Mouse (Mus musculus) midbrain, embryonic 14.5 days (tissue): ENCODE measurements around the gene Prokr1. TPM values are rescaled to one million over a fixed set of nuclear protein-coding genes. Genes with fewer than 3 reads are reported as not detected.
"Not testable (repeated sequence)": the region's sequence is repeated elsewhere in the genome, so short reads cannot be mapped to it uniquely, and the experiment has no call there.

Experiments
- ATAC-seq: fragments of 200-750 bp; cut with Nextera tagmentation; 2 replicates; pipeline ENCODE4 v1.8.0; 2017; ENCODE audit warnings: moderate number of reproducible peaks, moderate library complexity; ENCODE audit not compliant: low FRiP score, low TSS enrichment
- DNase-seq: peaks from one replicate; pipeline ENCODE4 v3.0.0-alpha.2; 2015
- H3K27ac ChIP-seq: fragments of 300-500 bp; sonication (generic); replicated peaks from 2 replicates; pipeline ENCODE4 v1.5.1; 2014; ENCODE audit warnings: mild to moderate bottlenecking, low read depth, low read length, moderate library complexity
- H3K27me3 ChIP-seq: fragments of 300-500 bp; sonication (generic); 2 replicates; pipeline ENCODE4 v1.6.1; 2014; ENCODE audit warnings: low read length, control low read depth, mixed read lengths; ENCODE audit not compliant: control insufficient read depth, insufficient read depth
- H3K36me3 ChIP-seq: fragments of 300-500 bp; sonication (generic); 2 replicates; pipeline ENCODE4 v1.6.1; 2014; ENCODE audit warnings: low read length, control low read depth; ENCODE audit not compliant: control insufficient read depth, insufficient read depth
- H3K4me1 ChIP-seq: fragments of 300-500 bp; sonication (generic); 2 replicates; pipeline ENCODE4 v1.6.1; 2014; ENCODE audit warnings: mild to moderate bottlenecking, antibody characterized with exemption, low read length, control low read depth; ENCODE audit not compliant: control insufficient read depth, insufficient read depth
- H3K4me2 ChIP-seq: fragments of 300-500 bp; sonication (generic); 2 replicates; pipeline ENCODE4 v1.6.1; 2014; ENCODE audit warnings: mild to moderate bottlenecking, low read length, moderate library complexity
- H3K4me3 ChIP-seq: fragments of 300-500 bp; sonication (generic); replicated peaks from 2 replicates; pipeline ENCODE4 v1.5.1; 2014; ENCODE audit warnings: low read depth, low read length
- H3K9ac ChIP-seq: fragments of 300-500 bp; sonication (generic); replicated peaks from 2 replicates; pipeline ENCODE4 v1.6.1; 2014; ENCODE audit warnings: mild to moderate bottlenecking, low read length, moderate library complexity
- H3K9me3 ChIP-seq: fragments of 300-500 bp; sonication (generic); 2 replicates; pipeline ENCODE4 v1.6.1; 2016; ENCODE audit warnings: low read length, control low read depth, mixed read lengths; ENCODE audit not compliant: control insufficient read depth
- WGBS: fragments of 180-500 bp; shearing (Covaris S2); extraction: QIAGEN DNeasy Blood & Tissue Kit; methylation state at CpG from one replicate; pipeline ENCODE4 v1.1.7; 2014; 5-methylcytosine and 5-hydroxymethylcytosine counted together
- polyA plus RNA-seq: library from polyadenylated mRNA; unstranded; fragments of >200 nt; fragmentation: Nextera tagmentation; extraction: Ambion mirVana; gene quantifications from 2 replicates; pipeline ENCODE4 v1.2.1, GENCODE M21; 2014

Prokr1 gene
- polyA plus RNA-seq, 1 experiment from 2014 or later: 1.5 TPM

DNA sequence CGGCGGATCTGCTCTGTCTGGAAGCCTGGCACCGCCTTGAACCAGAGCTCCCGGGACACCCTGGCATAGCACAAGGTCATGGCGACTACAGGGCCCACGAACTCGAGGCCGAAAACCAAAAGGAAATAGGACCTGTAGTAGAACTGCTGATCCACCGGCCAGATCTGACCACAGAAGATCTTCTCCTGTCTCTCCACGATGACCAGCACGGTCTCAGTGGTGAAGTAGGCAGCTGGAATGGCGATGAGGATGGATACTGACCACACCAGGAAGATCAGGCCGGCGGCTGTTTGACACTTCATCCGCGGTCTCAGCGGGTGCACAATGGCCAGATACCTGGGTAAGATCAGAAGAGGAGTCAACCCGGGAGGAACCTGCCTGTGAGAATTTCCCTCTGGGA is 9.0 kb downstream of the Prokr1 start:
- no peak for DNase-seq
- H3K27ac ChIP-seq: no peak overlapping the region
- no peaks in the 10 kb centered on the region for H3K9me3 ChIP-seq
- H3K4me3 ChIP-seq: no peak overlapping the region
- no peak for ATAC-seq
- 95% methylated on average over 18 of the region's 18 CpGs for WGBS
- H3K4me1 ChIP-seq: no peaks in the 10 kb centered on the region
- no peak overlapping the region for H3K9ac ChIP-seq
- H3K36me3 ChIP-seq: no peaks in the 10 kb centered on the region
- H3K27me3 ChIP-seq: no peaks in the 10 kb centered on the region
- H3K4me2 ChIP-seq: no peak overlapping the region

DNA sequence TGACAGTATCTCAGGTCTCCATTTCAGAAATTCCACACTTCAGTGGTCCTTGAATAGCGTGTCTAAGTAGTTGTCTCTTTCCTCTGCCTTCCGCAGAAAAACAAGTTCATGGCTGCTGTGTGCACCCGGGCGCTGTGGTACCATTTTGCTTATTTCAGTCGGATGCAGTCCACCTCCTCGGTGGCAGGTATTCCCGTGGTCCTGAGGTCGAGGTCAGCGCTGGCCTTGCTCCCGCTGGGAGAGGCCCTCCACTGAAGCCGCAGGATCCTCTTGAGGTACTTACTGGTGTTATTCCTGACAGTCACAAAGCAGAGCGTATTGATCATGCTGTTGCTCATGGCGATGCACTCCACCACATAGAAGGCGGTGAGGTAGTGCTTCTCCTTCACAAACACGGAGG is 9.5 kb downstream of the Prokr1 start:
- Histone ChIP-seq H3K9ac (no peak overlapping the region), H3K36me3 (no peaks in the 10 kb centered on the region), H3K4me2 (no peak overlapping the region), H3K4me3 (no peak overlapping the region), H3K27ac (no peak overlapping the region), H3K9me3 (no peaks in the 10 kb centered on the region), H3K4me1 (no peaks in the 10 kb centered on the region), H3K27me3 (no peaks in the 10 kb centered on the region)
- DNase-seq (no peak), ATAC-seq (no peak)
- WGBS: 85% methylated on average over 15 of the region's 15 CpGs

- ATAC-seq (no peak), DNase-seq (peak; percentile 43)
- H3K9me3 ChIP-seq: no peaks in the 10 kb centered on the region
- H3K4me1 ChIP-seq: no peaks in the 10 kb centered on the region
- no peak overlapping the region for H3K27ac ChIP-seq
- no peak overlapping the region for H3K4me3 ChIP-seq
- no peak overlapping the region for H3K9ac ChIP-seq
- no peak overlapping the region for H3K4me2 ChIP-seq
- no peaks in the 10 kb centered on the region for H3K36me3 ChIP-seq
- no peaks in the 10 kb centered on the region for H3K27me3 ChIP-seq
- 65% methylated on average over 9 of the region's 9 CpGs for WGBS
Measured at GRCm38 (mm10) chr6:87578247-87578646, 12.3 kb downstream of the Prokr1 start.

DNA sequence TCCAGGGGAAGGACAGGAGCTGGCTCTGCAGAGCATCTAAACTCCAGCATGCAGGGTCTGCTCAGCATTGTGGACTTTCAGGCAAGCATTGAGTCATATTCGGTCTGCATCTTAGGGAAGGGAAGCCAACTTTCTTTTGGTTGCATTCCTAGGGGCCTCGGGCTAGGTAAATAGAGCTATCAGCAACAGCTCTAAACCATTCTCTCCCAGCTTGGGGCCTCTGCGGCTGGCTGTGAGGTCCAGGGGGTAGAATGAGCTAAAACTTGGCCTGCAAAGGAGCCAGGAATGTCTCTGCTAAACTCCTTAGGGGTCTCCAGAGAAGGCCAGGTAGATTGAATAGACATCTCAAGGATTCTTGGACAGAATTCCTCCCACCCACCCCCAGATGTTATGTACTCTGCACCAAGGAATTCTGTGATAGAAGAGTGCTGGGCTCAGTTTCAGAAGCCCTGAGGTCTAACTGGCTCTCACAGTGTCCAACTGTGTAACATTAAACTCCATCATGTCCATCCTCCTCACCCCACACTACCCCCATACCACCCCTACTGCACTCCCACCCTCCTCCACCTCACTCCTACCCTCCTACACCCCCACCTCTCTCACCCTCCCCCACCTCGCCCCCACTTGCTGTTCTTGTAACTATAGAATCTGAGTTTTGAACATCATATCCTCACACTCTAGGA is 13.8 kb downstream of the Prokr1 start:
- Histone ChIP-seq H3K9me3 (no peaks in the 10 kb centered on the region), H3K27me3 (no peaks in the 10 kb centered on the region), H3K27ac (no peak overlapping the region), H3K9ac (no peak overlapping the region), H3K4me2 (no peak overlapping the region), H3K4me3 (no peak overlapping the region), H3K36me3 (no peaks in the 10 kb centered on the region), H3K4me1 (no peaks in the 10 kb centered on the region)
- no peak for DNase-seq
- no peak for ATAC-seq
- 46% methylated on average over 4 of the region's 4 CpGs for WGBS

DNA sequence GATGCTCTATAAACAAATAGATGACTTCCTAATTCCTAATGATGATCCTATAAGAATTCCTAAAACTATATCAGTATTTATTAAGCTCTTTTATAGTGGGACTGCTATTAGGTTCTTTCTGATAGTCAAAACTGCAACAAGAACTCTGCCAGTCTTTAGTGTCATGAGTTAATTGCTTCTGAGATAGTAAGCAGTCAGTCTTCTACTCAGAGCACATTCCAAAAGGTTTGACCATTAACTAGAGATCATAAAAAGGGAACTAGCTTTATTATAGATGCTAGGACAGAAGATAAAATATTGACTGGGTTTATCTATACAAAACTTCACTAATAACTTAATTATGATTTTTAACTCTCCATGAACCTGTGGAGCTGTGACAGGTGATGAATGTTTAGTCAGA is 18.7 kb downstream of the Prokr1 start:
- not testable (repeated sequence) for H3K27ac ChIP-seq, DNase-seq, ATAC-seq, H3K27me3 ChIP-seq, H3K9me3 ChIP-seq, H3K36me3 ChIP-seq, H3K4me1 ChIP-seq, H3K9ac ChIP-seq, H3K4me2 ChIP-seq, H3K4me3 ChIP-seq

DNA sequence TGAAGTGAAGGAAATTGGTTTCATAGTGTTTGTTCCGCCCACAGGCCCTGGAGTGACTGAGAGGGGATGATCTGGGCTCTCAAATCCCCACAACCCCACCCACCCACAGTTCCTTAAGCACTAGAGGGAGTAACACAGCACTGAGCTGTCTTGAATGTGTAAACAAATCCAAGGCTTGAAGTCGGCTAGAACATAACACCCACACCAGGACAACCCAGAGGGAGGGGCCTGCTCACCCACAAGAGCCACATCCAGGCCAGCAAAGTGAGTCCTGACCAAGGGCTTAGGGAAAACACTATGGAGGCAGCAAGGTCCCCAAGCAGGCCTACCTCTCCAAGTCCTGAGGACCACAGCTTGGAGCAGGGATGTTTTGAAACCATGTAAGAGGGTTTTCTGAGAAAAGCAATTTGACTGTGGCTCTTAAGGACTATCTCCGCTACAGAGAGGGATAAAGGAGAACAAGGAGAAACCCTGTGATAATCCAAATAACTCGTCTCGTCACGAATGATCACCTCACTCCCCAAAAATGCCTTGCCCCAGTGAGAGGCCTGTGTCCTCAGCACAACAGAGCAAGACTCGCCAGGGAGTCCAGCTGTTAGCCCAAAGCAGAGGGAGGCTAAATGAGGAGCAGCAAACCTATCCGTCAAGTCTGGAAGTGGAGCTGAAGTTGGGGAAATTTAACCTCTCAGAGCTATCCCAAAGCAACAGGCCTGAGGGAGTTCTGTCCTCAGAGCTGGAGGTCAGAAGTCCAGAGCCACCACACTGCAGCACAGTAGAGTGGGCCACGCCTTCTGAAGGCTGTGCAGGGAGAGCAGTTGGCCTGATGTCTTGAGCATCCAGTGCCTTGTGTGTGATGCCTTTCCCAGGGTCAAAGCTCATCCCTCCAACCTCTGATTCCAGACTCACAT is 22.6 kb downstream of the Prokr1 start:
- ATAC-seq (no peak), DNase-seq (no peak)
- H3K36me3 ChIP-seq: no peaks in the 10 kb centered on the region
- no peak overlapping the region for H3K4me3 ChIP-seq
- no peaks in the 10 kb centered on the region for H3K4me1 ChIP-seq
- no peak overlapping the region for H3K9ac ChIP-seq
- H3K4me2 ChIP-seq: no peak overlapping the region
- no peaks in the 10 kb centered on the region for H3K27me3 ChIP-seq
- no peaks in the 10 kb centered on the region for H3K9me3 ChIP-seq
- 65% methylated on average over 9 of the region's 9 CpGs for WGBS
- no peak overlapping the region for H3K27ac ChIP-seq

GRCm38 (mm10) chr6:87565166-87565565 is 25.4 kb downstream of the Prokr1 start:
- no peak overlapping the region for H3K4me3 ChIP-seq
- no peak overlapping the region for H3K4me2 ChIP-seq
- WGBS: 88% methylated on average over 5 of the region's 5 CpGs
- ATAC-seq (no peak), DNase-seq (no peak)
- no peak overlapping the region for H3K27ac ChIP-seq
- no peaks in the 10 kb centered on the region for H3K4me1 ChIP-seq
- no peak overlapping the region for H3K9ac ChIP-seq
- no peaks in the 10 kb centered on the region for H3K36me3 ChIP-seq
- H3K27me3 ChIP-seq: no peaks in the 10 kb centered on the region
- no peaks in the 10 kb centered on the region for H3K9me3 ChIP-seq

- Histone ChIP-seq H3K27ac (no peak overlapping the region), H3K9me3 (no peaks in the 10 kb centered on the region), H3K4me3 (no peak overlapping the region), H3K4me1 (no peaks in the 10 kb centered on the region), H3K27me3 (no peaks in the 10 kb centered on the region), H3K4me2 (no peak overlapping the region), H3K36me3 (no peaks in the 10 kb centered on the region), H3K9ac (no peak overlapping the region)
- ATAC-seq (no peak), DNase-seq (no peak)
- 89% methylated on average over 4 of the region's 4 CpGs for WGBS
Measured at GRCm38 (mm10) chr6:87564356-87564755, 26.2 kb downstream of the Prokr1 start.

DNA sequence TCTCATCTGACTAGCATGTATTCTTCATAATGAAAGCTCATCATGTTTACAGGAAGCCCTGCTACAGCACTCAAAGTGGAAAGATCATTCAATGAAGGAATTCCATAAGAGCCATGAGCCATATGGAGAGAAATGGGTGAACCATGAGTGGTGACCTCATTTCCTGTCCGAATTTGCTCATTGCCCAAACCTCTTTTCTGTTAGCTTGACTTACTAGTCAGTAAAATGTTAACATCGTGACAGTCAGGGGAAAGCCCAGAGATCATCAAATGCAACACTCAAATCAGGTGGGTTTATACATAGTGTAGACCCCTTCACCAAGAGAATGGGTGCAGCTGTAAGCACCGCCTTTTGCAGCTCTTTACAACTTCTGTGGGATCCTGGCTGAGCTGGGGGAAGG is 36.8 kb downstream of the Prokr1 start:
- H3K27ac ChIP-seq: no peak overlapping the region
- H3K36me3 ChIP-seq: no peaks in the 10 kb centered on the region
- ATAC-seq (no peak), DNase-seq (no peak)
- no peaks in the 10 kb centered on the region for H3K4me1 ChIP-seq
- H3K4me2 ChIP-seq: no peak overlapping the region
- H3K9ac ChIP-seq: no peak overlapping the region
- H3K4me3 ChIP-seq: no peak overlapping the region
- no peaks in the 10 kb centered on the region for H3K9me3 ChIP-seq
- H3K27me3 ChIP-seq: no peaks in the 10 kb centered on the region
- 89% methylated on average over 3 of the region's 3 CpGs for WGBS
